Mouse (Mus musculus): Measurements from ENCODE around the gene Serpinb8.

Gene Serpinb8

GRCm38 (mm10) chr1:107642457-107643118, 52.8 kb downstream of the Serpinb8 start:
- no peak for DNase-seq (ENCODE audit: extremely low read depth, low read depth)

GRCm38 (mm10) chr1:107645086-107645485, 55.3 kb downstream of the Serpinb8 start:
- DNase-seq (ENCODE audit: extremely low read depth, low read depth), result no peak

- no peak for DNase-seq (ENCODE audit: extremely low read depth, low read depth)
Observed at GRCm38 (mm10) chr1:107657689-107658088, 67.9 kb downstream of the Serpinb8 start.

All from MEL-GATA-1-ER (cell line).